Comparison of ENCODE assay signal across 8 mouse cellular contexts in genomic region chr1:63658016-63658415, GRCm38 (mm10). TPM values are rescaled to one million over a fixed set of nuclear protein-coding genes. Genes with fewer than 3 reads are reported as not detected.
DNase-seq lines count a peak whose midpoint lies in the region; ATAC-seq and TF ChIP-seq lines count a peak whose summit lies in the region.

No protein-coding gene starts in this region.

- WGBS in heart, postnatal 0 days = 11% methylated on average over 6 of the region's 6 CpGs
- 9% methylated on average over 6 of the region's 6 CpGs for WGBS in cerebellum, adult 2 months

- no peak for TF ChIP-seq EP300 in heart, postnatal 0 days (IDR thresholded peaks at IDR 0.05; ENCODE audit: low read depth)

- H3K4me3 ChIP-seq in heart, postnatal 0 days (ENCODE audit: low read depth, low read length) = no peak overlapping the region
- H3K4me3 ChIP-seq in cerebellum, adult 2 months (replicated peaks; ENCODE audit: insufficient read depth, low read depth, low read length) = no peak overlapping the region

- H3K27me3 ChIP-seq in heart, postnatal 0 days (ENCODE audit: control insufficient read depth, insufficient read depth, low read length) = peaks cover 11% of the 10 kb centered on the region; the same call in 1 of the 2 replicates
- H3K27me3 ChIP-seq in cerebellum, adult 2 months (ENCODE audit: control insufficient read depth, insufficient read depth, low read length) = no peaks in the 10 kb centered on the region

- no peak overlapping the region for H3K4me2 ChIP-seq in heart, postnatal 0 days (ENCODE audit: low read depth, low read length)

- DNase-seq in heart, postnatal 0 days (ENCODE audit: low spot score) = peak; percentile 49
- DNase-seq in heart, postnatal 25 days (ENCODE audit: low spot score) = no peak
- DNase-seq in MN1 (ENCODE audit: low spot score) = peak; percentile 79
- DNase-seq in cerebellum, adult 2 months = peak; percentile 36 to 63
- DNase-seq in frontal cortex, postnatal 10 days (ENCODE audit: low spot score in 2 of 2) = peak; percentile 14 to 58
- DNase-seq in layer of hippocampus, adult 9-11 months = peak; percentile 19
- DNase-seq in spleen, adult 12 weeks (ENCODE audit: low spot score) = peak; percentile 19

- no peaks in the 10 kb centered on the region for H3K9me3 ChIP-seq in heart, postnatal 0 days (replicated peaks; ENCODE audit: control insufficient read depth, low read length)

- no peaks in the 10 kb centered on the region for H3K36me3 ChIP-seq in heart, postnatal 0 days (replicated peaks; ENCODE audit: control insufficient read depth, insufficient read depth, low read length)

- intact Hi-C loops in heart, postnatal 25 days (cut with DNase I) = loop anchor here (2.0 to 5.0 kb wide), 3 partner anchors 791 to 1354 kb away; no protein-coding TSS in a partner anchor

- no peak for ATAC-seq in heart, postnatal 0 days (ENCODE audit: insufficient read depth, low read depth)
- peak; percentile 89 for ATAC-seq in megakaryocyte progenitor cell, adult 5-6 weeks (replicated peaks; ENCODE audit: poor library complexity)

- peak; percentile 63 for TF ChIP-seq CTCF in heart, postnatal 0 days (IDR thresholded peaks at IDR 0.05; ENCODE audit: low read depth)
- TF ChIP-seq CTCF in cerebellum, adult 2 months (IDR thresholded peaks at IDR 0.05; ENCODE audit: borderline replicate concordance, insufficient read depth, low read depth, low read length) = peak; percentile 42; the same call in 1 of the 2 replicates

- no peak for TF ChIP-seq POLR2A in cerebellum, adult 2 months (IDR thresholded peaks at IDR 0.05; ENCODE audit: borderline replicate concordance, insufficient read depth, low read length)

- no peak overlapping the region for H3K9ac ChIP-seq in heart, postnatal 0 days (replicated peaks; ENCODE audit: low read depth, low read length)

- H3K4me1 ChIP-seq in heart, postnatal 0 days (ENCODE audit: control insufficient read depth, insufficient read depth) = no peaks in the 10 kb centered on the region
- no peaks in the 10 kb centered on the region for H3K4me1 ChIP-seq in cerebellum, adult 2 months (ENCODE audit: control insufficient read depth, insufficient read depth, low read length)

- no peak overlapping the region for H3K27ac ChIP-seq in heart, postnatal 0 days (ENCODE audit: low read depth)
- H3K27ac ChIP-seq in cerebellum, adult 2 months (ENCODE audit: insufficient read depth, low read length) = no peak overlapping the region

RNA-seq across cellular contexts. Expression of gene Dytn, which starts 28.7 kb away (rescaled TPM):
- not detected in 2 replicates for total RNA-seq in heart, postnatal 0 days (2014; rRNA removed; ENCODE audit: low replicate concordance)
- polyA plus RNA-seq in heart, postnatal 0 days (2015; fragmentation: Nextera tagmentation; extraction: Ambion mirVana) = not detected in 2 replicates
- not detected for total RNA-seq in heart, postnatal 25 days (2021)
- polyA plus RNA-seq in cerebellum, adult 2 months (2012; rRNA removed) = 0.05 and 0.08 TPM in 2 replicates
- not detected in 2 replicates for total RNA-seq in megakaryocyte progenitor cell, adult 5-6 weeks (2015)
- not detected in 2 replicates for total RNA-seq in megakaryocyte progenitor cell, adult 5-6 weeks (2017)

RNA-seq across cellular contexts. Expression of gene Gm39653, which starts 42.2 kb away (rescaled TPM):
- total RNA-seq in heart, postnatal 0 days (2014; rRNA removed; ENCODE audit: low replicate concordance) = not detected in 2 replicates
- polyA plus RNA-seq in heart, postnatal 0 days (2015; fragmentation: Nextera tagmentation; extraction: Ambion mirVana) = not detected in 2 replicates
- total RNA-seq in heart, postnatal 25 days (2021) = not detected
- polyA plus RNA-seq in cerebellum, adult 2 months (2012; rRNA removed) = not detected in 2 replicates
- total RNA-seq in megakaryocyte progenitor cell, adult 5-6 weeks (2015) = not detected in 2 replicates
- not detected in 2 replicates for total RNA-seq in megakaryocyte progenitor cell, adult 5-6 weeks (2017)
